8 mouse cellular contexts compared by ENCODE assay signal in genomic region chr5:88564501-88565147, GRCm38 (mm10). TPM values are rescaled to one million over a fixed set of nuclear protein-coding genes. Genes with fewer than 3 reads are reported as not detected.
DNase-seq lines count a peak whose midpoint lies in the region; ATAC-seq and TF ChIP-seq lines count a peak whose summit lies in the region.

Gene Rufy3 (plus strand): TSS chr5:88565040.

- no peaks in the 10 kb centered on the region for H3K9me3 ChIP-seq in MEL (replicated peaks; ENCODE audit: insufficient read depth, low read length)
- H3K9me3 ChIP-seq in forebrain, postnatal 0 days (ENCODE audit: low read length) = no peaks in the 10 kb centered on the region
- no peaks in the 10 kb centered on the region for H3K9me3 ChIP-seq in lung, embryonic 16.5 days (ENCODE audit: control insufficient read depth, low read length)

- peak in 2 of 3 experiments; percentile 49 to 64; a peak in 5 of 6 replicates for TF ChIP-seq CTCF in MEL (IDR thresholded peaks at IDR 0.05 in 2 of 3, conservative IDR thresholded peaks at IDR 0.05 in 1 of 3; ENCODE audit: control insufficient read depth in 1 of 3, insufficient read depth in 1 of 3, low read depth in 2 of 3, low read length in 3 of 3, poor library complexity in 1 of 3, severe bottlenecking in 1 of 3)
- TF ChIP-seq CTCF in cerebellum, adult 2 months (IDR thresholded peaks at IDR 0.05; ENCODE audit: borderline replicate concordance, insufficient read depth, low read depth, low read length) = no peak
- TF ChIP-seq CTCF in forebrain, postnatal 0 days (IDR thresholded peaks at IDR 0.05; ENCODE audit: low read depth) = peak; percentile 62

- peak; percentile 34 to 38; a peak in 1 of 4 replicates for TF ChIP-seq POLR2A in MEL (IDR thresholded peaks at IDR 0.05; ENCODE audit: control insufficient read depth in 1 of 2, insufficient read depth in 1 of 2, low read depth in 1 of 2, low read length in 2 of 2, poor library complexity in 1 of 2)
- no peak for TF ChIP-seq POLR2A in cerebellum, adult 2 months (IDR thresholded peaks at IDR 0.05; ENCODE audit: borderline replicate concordance, insufficient read depth, low read length)

- peaks cover 3 to 5% of the 10 kb centered on the region in 2 experiments; a peak in 3 of 4 replicates for H3K4me1 ChIP-seq in MEL (ENCODE audit: control insufficient read depth in 1 of 2, insufficient read depth in 2 of 2, low read length in 2 of 2)
- H3K4me1 ChIP-seq in cerebellum, adult 2 months (ENCODE audit: control insufficient read depth, insufficient read depth, low read length) = no peaks in the 10 kb centered on the region
- peaks cover 6% of the 10 kb centered on the region; the same call in 1 of the 2 replicates for H3K4me1 ChIP-seq in forebrain, postnatal 0 days (ENCODE audit: insufficient read depth)
- H3K4me1 ChIP-seq in lung, embryonic 16.5 days (replicated peaks; ENCODE audit: control insufficient read depth, insufficient read depth, low read length) = peaks cover 6% of the 10 kb centered on the region; the same call in 1 of the 2 replicates

- no peak for TF ChIP-seq EP300 in MEL (IDR thresholded peaks at IDR 0.05; ENCODE audit: low read depth in 1 of 2, low read length in 2 of 2)

- DNase-seq in MEL (ENCODE audit: low read depth, low spot score) = peak; percentile 68
- peak; percentile 66 to 73 for DNase-seq in cerebellum, adult 2 months
- peak; percentile 75 for DNase-seq in forebrain, postnatal 0 days
- peak; percentile 90 for DNase-seq in heart, postnatal 4 days
- DNase-seq in layer of hippocampus, adult 9-11 months = peak; percentile 76
- DNase-seq in ovary, postnatal 10 days (ENCODE audit: low spot score) = peak; percentile 67
- peak; percentile 62 to 78 for DNase-seq in thymus, postnatal 10 days (ENCODE audit: low spot score in 2 of 2)

- H3K27ac ChIP-seq in MEL (ENCODE audit: control insufficient read depth, low read depth, low read length) = peak within 1 kb of the TSS; percentile 76
- H3K27ac ChIP-seq in cerebellum, adult 2 months (ENCODE audit: insufficient read depth, low read length) = no peak within 1 kb of the TSS
- peak within 1 kb of the TSS; percentile 86 for H3K27ac ChIP-seq in forebrain, postnatal 0 days (ENCODE audit: low read depth, low read length)
- H3K27ac ChIP-seq in lung, embryonic 16.5 days (ENCODE audit: low read length) = peak within 1 kb of the TSS; percentile 92

- H3K36me3 ChIP-seq in MEL (ENCODE audit: control insufficient read depth in 1 of 2, insufficient read depth in 2 of 2, low read length in 2 of 2) = peaks cover 0 to 9% of the 10 kb centered on the region in 2 experiments; a peak in 2 of 4 replicates
- no peaks in the 10 kb centered on the region for H3K36me3 ChIP-seq in forebrain, postnatal 0 days (ENCODE audit: insufficient read depth)
- no peaks in the 10 kb centered on the region for H3K36me3 ChIP-seq in lung, embryonic 16.5 days (ENCODE audit: control insufficient read depth, insufficient read depth, low read length)

- H3K4me3 ChIP-seq in MEL (ENCODE audit: control insufficient read depth in 1 of 2, insufficient read depth in 1 of 2, low read depth in 2 of 2, low read length in 2 of 2) = peak within 1 kb of the TSS; percentile 80 to 93
- H3K4me3 ChIP-seq in cerebellum, adult 2 months (replicated peaks; ENCODE audit: insufficient read depth, low read depth, low read length) = peak within 1 kb of the TSS; percentile 84
- H3K4me3 ChIP-seq in forebrain, postnatal 0 days (ENCODE audit: low read depth, low read length) = peak within 1 kb of the TSS; percentile 84
- H3K4me3 ChIP-seq in lung, embryonic 16.5 days (ENCODE audit: low read length) = peak within 1 kb of the TSS; percentile 87

- peak; percentile 85 for ATAC-seq in forebrain, postnatal 0 days
- peak; percentile 94 for ATAC-seq in lung, embryonic 16.5 days (ENCODE audit: low read depth)

- H3K9ac ChIP-seq in MEL (ENCODE audit: control insufficient read depth, low read depth, low read length, poor library complexity, severe bottlenecking) = peak within 1 kb of the TSS; percentile 87
- peak within 1 kb of the TSS; percentile 72 for H3K9ac ChIP-seq in forebrain, postnatal 0 days
- peak within 1 kb of the TSS; percentile 84 for H3K9ac ChIP-seq in lung, embryonic 16.5 days (ENCODE audit: low read length)

- peaks cover 3% of the 10 kb centered on the region; the same call in 1 of the 2 replicates for H3K79me2 ChIP-seq in MEL (ENCODE audit: control insufficient read depth, insufficient read depth, low read length, poor library complexity)

- no peak for TF ChIP-seq RAD21 in MEL (IDR thresholded peaks at IDR 0.05; ENCODE audit: low read depth, low read length)

- H3K27me3 ChIP-seq in MEL (ENCODE audit: control insufficient read depth in 1 of 2, insufficient read depth in 2 of 2, low read length in 2 of 2) = no peaks in the 10 kb centered on the region
- H3K27me3 ChIP-seq in cerebellum, adult 2 months (ENCODE audit: control insufficient read depth, insufficient read depth, low read length) = no peaks in the 10 kb centered on the region
- no peaks in the 10 kb centered on the region for H3K27me3 ChIP-seq in forebrain, postnatal 0 days (ENCODE audit: insufficient read depth, low read length)
- H3K27me3 ChIP-seq in lung, embryonic 16.5 days (ENCODE audit: control insufficient read depth, insufficient read depth, low read depth, low read length) = no peaks in the 10 kb centered on the region

- peak within 1 kb of the TSS; percentile 68 for H3K4me2 ChIP-seq in forebrain, postnatal 0 days (ENCODE audit: low read depth)
- peak within 1 kb of the TSS; percentile 68 for H3K4me2 ChIP-seq in lung, embryonic 16.5 days (ENCODE audit: low read depth, low read length)

- WGBS in cerebellum, adult 2 months = 2% methylated on average over 63 of the region's 71 CpGs
- 3% methylated on average over 32 of the region's 71 CpGs for WGBS in forebrain, postnatal 0 days
- WGBS in lung, embryonic 16.5 days = 0% methylated on average over 36 of the region's 71 CpGs

TF ChIP-seq in MEL, 35 proteins besides CTCF, POLR2A, EP300 and RAD21:
- TF ChIP-seq MAZ (IDR thresholded peaks at IDR 0.05; ENCODE audit: low read depth, low read length) (peak; percentile 74; the same call in 1 of the 2 replicates), HCFC1 (IDR thresholded peaks at IDR 0.05; ENCODE audit: low read depth, low read length) (no peak), SMC3 (IDR thresholded peaks at IDR 0.05; ENCODE audit: low read depth, low read length) (no peak), TCF12 (IDR thresholded peaks at IDR 0.05; ENCODE audit: low read depth, low read length) (no peak), USF1 (IDR thresholded peaks at IDR 0.05; ENCODE audit: low read depth, low read length) (0 out of 2 replicates have a peak, but pooled peaks have one; percentile 24), TBP (IDR thresholded peaks at IDR 0.05; ENCODE audit: low read depth, low read length) (no peak), UBTF (IDR thresholded peaks at IDR 0.05; ENCODE audit: borderline replicate concordance, insufficient read depth, low read depth, low read length) (peak; percentile 75; the same call in 1 of the 2 replicates), NELFE (IDR thresholded peaks at IDR 0.05; ENCODE audit: low read depth, low read length) (peak; percentile 36; the same call in 1 of the 2 replicates), ZNF384 (IDR thresholded peaks at IDR 0.05; ENCODE audit: low read depth, low read length) (peak; percentile 79)

RNA-seq across cellular contexts. Expression of gene Rufy3, which starts in this region (rescaled TPM):
- 3.2 and 3.7 TPM in 2 replicates for total RNA-seq in MEL (2012; rRNA removed)
- polyA plus RNA-seq in MEL (2012; ENCODE audit: insufficient read depth in 1 of 2, insufficient read length in 2 of 2, low read depth in 1 of 2, low replicate concordance in 2 of 2, missing spikeins in 1 of 2) = 1 to 10 TPM in 1 of 2 experiments, not detected in 1; 5.7 TPM
- 130 and 139 TPM in 2 replicates for polyA plus RNA-seq in cerebellum, adult 2 months (2012; rRNA removed)
- 291 and 319 TPM in 2 replicates for total RNA-seq in forebrain, postnatal 0 days (2014; rRNA removed)
- polyA plus RNA-seq in forebrain, postnatal 0 days (2015; fragmentation: Nextera tagmentation; extraction: Ambion mirVana) = 133 and 214 TPM in 2 replicates
- 10 to 100 TPM; 15.8 to 16.1 TPM for total RNA-seq in heart, postnatal 4 days (2021)
- 8.7 and 9.1 TPM in 2 replicates for polyA plus RNA-seq in lung, embryonic 16.5 days (2015; fragmentation: Nextera tagmentation; extraction: Ambion mirVana)

Comparison
In these comparisons a context has a peak if more than half of its experiments do, and no peak if none do; other contexts are left out.
1. RNA of gene Rufy3 (total RNA-seq): 291 to 319 TPM in forebrain, postnatal 0 days; 15.8 to 16.1 TPM in heart, postnatal 4 days and 3.2 to 3.7 TPM in MEL; every median in the first group is over 10 times any median in the second.
2. Peak in every context shown above with its lines, with median percentiles within 50 percentile points of each other: DNase-seq, H3K4me3 ChIP-seq and H3K9ac ChIP-seq.